Mouse (Mus musculus) CD4-positive, CD25-positive, alpha-beta regulatory T cell, adult 2 months (primary cell): ENCODE data around the gene Trim46.
"Not testable (repeated sequence)": the region's sequence is repeated elsewhere in the genome, so short reads cannot be mapped to it uniquely, and the experiment has no call there.

Experiments used
- DNase-seq: peaks from one replicate; pipeline ENCODE4 v3.0.0-alpha.2; 2012; ENCODE audit warnings: low read depth, low spot score

Trim46 gene

GRCm38 (mm10) chr3:89233562-89234110 lies 12.5 kb downstream of the Trim46 start:
- DNase-seq: no peak

GRCm38 (mm10) chr3:89232614-89233013 lies 13.5 kb downstream of the Trim46 start:
- DNase-seq: no peak

- DNase-seq: no peak
Observed at GRCm38 (mm10) chr3:89231772-89232275, 14.3 kb downstream of the Trim46 start.

- DNase-seq: peak; percentile 62
Observed at GRCm38 (mm10) chr3:89231345-89231744, 14.8 kb downstream of the Trim46 start.

GRCm38 (mm10) chr3:89230561-89230960 lies 15.5 kb downstream of the Trim46 start:
- DNase-seq: no peak

- no peak for DNase-seq
Observed at GRCm38 (mm10) chr3:89229276-89229675, 16.8 kb downstream of the Trim46 start.

- peak; percentile 31 for DNase-seq
Observed at GRCm38 (mm10) chr3:89228836-89229235, 17.3 kb downstream of the Trim46 start, which contains the start of gene Muc1. Gene Muc1, plus strand, starts transcription at chr3:89229057.

GRCm38 (mm10) chr3:89228180-89228549 lies 17.9 kb downstream of the Trim46 start:
- DNase-seq: peak; percentile 91

GRCm38 (mm10) chr3:89227307-89228179 lies 18.6 kb downstream of the Trim46 start:
- peak; percentile 88 for DNase-seq

- no peak for DNase-seq
Observed at GRCm38 (mm10) chr3:89226900-89227299, 19.2 kb downstream of the Trim46 start, which contains the start of gene Mtx1. Gene Mtx1, minus strand, starts transcription at chr3:89227088.

GRCm38 (mm10) chr3:89226361-89226760 lies 19.7 kb downstream of the Trim46 start:
- no peak for DNase-seq

GRCm38 (mm10) chr3:89225918-89226317 lies 20.2 kb downstream of the Trim46 start:
- DNase-seq: no peak

- no peak for DNase-seq
Observed at GRCm38 (mm10) chr3:89225321-89225815, 20.7 kb downstream of the Trim46 start.

- DNase-seq: no peak
Observed at GRCm38 (mm10) chr3:89224796-89225195, 21.3 kb downstream of the Trim46 start.

- DNase-seq: no peak
Observed at GRCm38 (mm10) chr3:89221167-89221566, 24.9 kb downstream of the Trim46 start.

GRCm38 (mm10) chr3:89219546-89219945 lies 26.6 kb downstream of the Trim46 start:
- DNase-seq: no peak

- DNase-seq: no peak
Observed at GRCm38 (mm10) chr3:89218271-89218670, 27.8 kb downstream of the Trim46 start.

- not testable (repeated sequence) for DNase-seq
Observed at GRCm38 (mm10) chr3:89216407-89216806, 29.7 kb downstream of the Trim46 start.

- DNase-seq: peak; percentile 95
Observed at GRCm38 (mm10) chr3:89215853-89216252, 30.3 kb downstream of the Trim46 start.

GRCm38 (mm10) chr3:89214681-89215411 lies 31.3 kb downstream of the Trim46 start, which contains the start of gene Thbs3:
Gene Thbs3, plus strand, starts transcription at chr3:89215180.
- peak; percentile 76 for DNase-seq

- DNase-seq: peak; percentile 96
Observed at GRCm38 (mm10) chr3:89213803-89214530, 32.1 kb downstream of the Trim46 start.
